Mouse (Mus musculus) left cerebral cortex, adult 2 months (tissue): ENCODE results near the gene Pdia6. TPM values are rescaled to one million over a fixed set of nuclear protein-coding genes. Genes with fewer than 3 reads are reported as not detected.
A peak's percentile ranks its signal among the peaks of the same experiment; 100 is the strongest.

Experiments
- DNase-seq, 2 experiments: peaks; one replicate each; pipeline ENCODE4 v3.0.0; 2021 to 2022; ENCODE audit warnings: low spot score in 2 of 2, mixed read lengths in 1 of 2; ENCODE audit errors: extremely low spot score in 1 of 2
- H3K27ac ChIP-seq: fragments of 200-600 bp; 2 replicates; pipeline ENCODE4 v1.8.1; 2022
- H3K4me3 ChIP-seq: fragments of 200-600 bp; 2 replicates; pipeline ENCODE4 v1.8.1; 2022
- CTCF ChIP-seq: fragments of 200-600 bp; IDR thresholded peaks from 2 replicates; pipeline ENCODE4 v1.8.1; 2022; ENCODE audit warnings: antibody characterized with exemption, mild to moderate bottlenecking, moderate library complexity
- intact Hi-C: fragments of 180-260 bp; cut with DNase I; formaldehyde crosslinking; loops from one replicate; pipeline ENCODE4 v1.15.1; 2025
- total RNA-seq, 2 experiments: library from RNA; stranded (reverse); gene quantifications; 2 replicates each; pipeline ENCODE4 v1.2.3; 2021

The Pdia6 gene
- total RNA-seq, 2 experiments from 2014 or later, result 137 to 144 TPM

- Histone ChIP-seq H3K4me3 (no peak overlapping the region), H3K27ac (no peak overlapping the region)
- no peak for TF ChIP-seq CTCF
- DNase-seq, result no peak
- intact Hi-C loops, result no loop called here
These were observed 49.8 kb downstream of the Pdia6 start for GRCm38 (mm10) chr12:17316096-17316495.

GRCm38 (mm10) chr12:17317970-17318369 lies 51.6 kb downstream of the Pdia6 start:
- no peak for TF ChIP-seq CTCF
- Histone ChIP-seq H3K4me3 (no peak overlapping the region), H3K27ac (no peak overlapping the region)
- intact Hi-C loops, result no loop called here
- no peak for DNase-seq

- H3K27ac ChIP-seq, result no peak overlapping the region
- TF ChIP-seq CTCF, result no peak
- H3K4me3 ChIP-seq, result no peak overlapping the region
- intact Hi-C loops, result no loop called here
- no peak for DNase-seq
These were observed 52.1 kb downstream of the Pdia6 start for GRCm38 (mm10) chr12:17318453-17318852.

GRCm38 (mm10) chr12:17324549-17325470 lies 58.5 kb downstream of the Pdia6 start:
- H3K27ac ChIP-seq, result no peak overlapping the region
- DNase-seq, result peak; percentile 18 to 24

GRCm38 (mm10) chr12:17329259-17329658 lies 62.9 kb downstream of the Pdia6 start, which contains the start of gene Atp6v1c2:
Atp6v1c2 (minus strand) TSS chr12:17329359.
- DNase-seq, result no peak
- Histone ChIP-seq H3K27ac (no peak within 1 kb of the TSS), H3K4me3 (no peak within 1 kb of the TSS)
- TF ChIP-seq CTCF, result no peak
- intact Hi-C loops, result no loop called here

More at GRCm38 (mm10) chr12:17324549-17325470, 58.5 kb downstream of the Pdia6 start:
- TF ChIP-seq CTCF, result no peak
- intact Hi-C loops, result no loop called here
- H3K4me3 ChIP-seq, result peak overlapping the region; percentile 44

- no peak for TF ChIP-seq CTCF
- H3K27ac ChIP-seq, result no peak overlapping the region
- no peak overlapping the region for H3K4me3 ChIP-seq
- no peak for DNase-seq
- intact Hi-C loops, result no loop called here
These were observed 67.1 kb downstream of the Pdia6 start for GRCm38 (mm10) chr12:17333459-17333858.

Other genes starting within 250 kb of the Pdia6 start
- gene Kcnf1, start 89.7 kb upstream of the Pdia6 start, total RNA-seq, result 100 to 1,000 TPM; 115 to 117 TPM
- gene Atp6v1c2, start 62.8 kb downstream of the Pdia6 start, total RNA-seq, result 1 to 10 TPM; 3.2 to 5.8 TPM
- 10 to 100 TPM; 20.5 to 21.4 TPM for gene Nol10, start 81.9 kb downstream of the Pdia6 start, total RNA-seq